Mouse (Mus musculus): ENCODE measurements at regions not wholly inside any gene's neighbourhood (a gene's known extent, or its start where the extent isn't known, plus 50 kb on each side); places are given as distances from the start of the nearest gene placed in this dataset.
"Not testable (repeated sequence)": the region's sequence is repeated elsewhere in the genome, so short reads cannot be mapped to it uniquely, and the experiment has no call there.

- not testable (repeated sequence) for DNase-seq
Measured at GRCm38 (mm10) chr12:114012860-114013259, 469.2 kb downstream of the Adam6a start.

DNA sequence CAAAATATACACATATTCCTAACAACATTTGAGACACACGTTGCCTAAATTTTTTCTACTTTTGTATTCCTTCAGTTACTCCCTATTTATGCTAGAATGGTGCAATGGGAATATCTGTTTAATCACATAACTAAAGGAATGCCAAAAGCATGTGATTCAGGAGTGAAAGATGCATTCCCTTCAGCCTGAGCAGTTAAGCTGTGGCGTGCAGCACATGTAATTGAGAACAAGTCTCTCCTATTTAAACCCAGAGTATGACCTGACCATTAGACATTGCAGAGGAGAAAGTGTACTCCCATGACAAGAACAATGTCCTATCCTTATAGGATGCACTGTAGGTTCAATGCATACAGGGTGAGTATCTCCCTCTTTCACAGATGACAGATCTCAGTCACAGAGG, 493.3 kb downstream of the Adam6a start:
- not testable (repeated sequence) for DNase-seq

DNA sequence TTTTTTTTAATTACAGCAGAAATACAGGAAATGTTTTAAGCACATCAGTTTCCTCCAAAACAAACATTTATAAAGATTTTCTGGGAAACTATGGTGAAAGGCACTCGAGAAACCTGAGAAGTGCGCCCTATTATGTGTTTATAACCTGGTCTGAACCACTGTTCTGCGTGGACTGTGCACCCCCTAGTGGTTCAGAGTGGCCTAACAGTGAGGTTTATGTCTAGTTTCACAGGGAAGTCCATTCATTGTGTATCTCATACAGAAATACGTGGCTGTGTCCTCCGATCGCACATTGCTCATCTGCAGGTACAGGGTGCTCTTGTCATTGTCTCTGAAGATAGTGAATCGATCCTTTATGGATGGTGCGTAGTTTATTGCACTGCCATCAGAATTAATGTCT, 504.3 kb downstream of the Adam6a start:
- DNase-seq, result not testable (repeated sequence)

GRCm38 (mm10) chr12:114053341-114053740, 509.6 kb downstream of the Adam6a start:
- no peak for DNase-seq

GRCm38 (mm10) chr12:114059615-114060014, 515.9 kb downstream of the Adam6a start:
- DNase-seq, result no peak

- DNase-seq, result no peak
Measured at GRCm38 (mm10) chr12:114067166-114067565, 523.5 kb downstream of the Adam6a start.

DNA sequence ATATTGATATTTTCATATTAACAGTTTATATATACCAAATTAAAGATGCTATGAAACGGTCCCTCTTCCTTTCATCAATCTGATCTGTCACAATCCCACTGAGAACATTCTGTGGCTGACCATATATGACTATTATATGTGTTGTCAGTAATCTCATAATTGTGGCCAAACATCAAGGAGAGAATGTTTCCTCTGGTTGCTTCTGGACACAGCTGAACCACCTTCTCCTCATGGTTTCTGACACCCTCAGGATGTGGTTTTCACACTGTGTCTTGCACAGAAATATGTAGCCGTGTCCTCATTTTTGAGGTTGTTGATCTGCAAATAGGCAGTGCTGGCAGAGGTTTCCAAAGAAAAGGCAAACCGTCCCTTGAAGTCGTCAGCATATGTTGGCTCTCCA, 565.0 kb downstream of the Adam6a start:
- not testable (repeated sequence) for DNase-seq

- no peak for DNase-seq
Measured at GRCm38 (mm10) chr12:114134897-114135296, 591.2 kb downstream of the Adam6a start.

DNA sequence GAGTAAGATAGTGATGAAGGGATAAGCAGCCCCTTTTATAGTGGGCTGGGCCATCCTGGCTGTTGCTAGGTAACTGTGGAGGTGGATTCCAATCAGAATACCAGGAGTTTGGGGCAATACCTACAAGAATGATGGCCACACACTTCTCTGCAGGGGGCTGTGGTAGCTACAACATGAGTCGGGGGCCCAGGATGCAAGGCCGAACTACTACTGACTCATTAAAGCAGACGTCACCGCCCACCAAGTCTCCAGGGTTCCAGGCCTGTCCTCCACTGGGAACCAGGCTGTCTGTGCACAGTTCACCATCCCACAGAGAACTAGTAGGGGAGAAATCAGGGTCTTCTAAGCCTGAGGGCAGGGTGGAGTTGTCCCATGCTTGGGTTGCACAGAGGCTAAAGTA, 605.1 kb downstream of the Adam6a start:
- DNase-seq, result no peak

DNA sequence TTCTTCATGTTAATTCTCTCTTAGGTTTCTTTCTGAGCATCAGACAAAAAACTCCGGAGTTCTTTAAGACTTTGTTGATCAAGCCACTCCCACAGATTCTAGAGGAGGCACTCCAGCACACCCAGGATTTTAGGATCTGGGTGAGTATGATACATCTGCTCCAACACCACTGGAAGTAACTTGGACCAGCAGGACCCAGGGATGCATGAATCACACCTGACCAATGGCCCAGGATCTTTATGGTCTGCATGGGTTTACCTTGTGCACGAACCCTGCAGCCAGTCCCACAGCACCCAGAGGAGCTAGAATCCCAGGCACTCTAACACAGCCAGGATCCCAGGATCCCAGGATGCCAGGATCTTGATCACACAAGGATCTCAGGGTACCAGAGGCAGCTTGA, 628.6 kb downstream of the Adam6a start:
- DNase-seq, result no peak

DNA sequence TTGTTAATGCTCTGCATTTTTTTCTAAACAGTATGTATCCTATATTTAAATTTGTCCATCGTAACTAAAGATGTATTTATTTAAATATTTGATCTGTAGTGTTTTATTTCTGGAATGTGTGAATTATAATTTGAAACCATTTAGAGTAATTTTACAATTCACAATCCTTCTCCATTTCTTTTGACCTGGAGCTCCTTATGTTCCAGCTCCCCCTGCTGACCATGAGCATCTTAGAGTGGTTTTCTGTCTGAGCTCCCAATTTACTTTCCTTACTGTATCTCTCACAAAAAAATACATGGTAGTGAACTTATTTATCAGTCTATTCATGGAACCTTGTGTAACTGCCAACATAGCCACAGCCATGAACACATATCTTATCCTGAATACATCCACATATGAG, 655.8 kb downstream of the Adam6a start:
- DNase-seq, result no peak

DNA sequence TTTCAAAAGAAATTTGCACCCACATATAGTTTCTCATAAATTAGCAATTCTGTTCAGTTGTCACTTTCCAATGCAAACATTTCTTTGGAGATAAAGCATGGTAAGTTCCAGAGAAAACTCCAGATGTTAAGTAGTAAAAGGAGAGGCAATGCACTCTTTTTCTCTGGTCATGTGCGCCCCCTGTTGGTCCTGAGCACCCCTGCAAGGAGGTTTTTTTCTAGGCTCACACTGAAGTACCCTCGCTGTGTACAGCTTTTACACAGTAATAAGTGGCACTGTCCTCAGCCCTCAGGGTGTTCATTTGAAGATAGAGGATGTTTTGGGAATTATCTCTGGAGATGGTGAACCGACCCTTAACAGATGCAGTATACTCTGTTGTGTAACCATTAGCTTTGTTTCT, 678.8 kb downstream of the Adam6a start:
- no peak for DNase-seq
